Mouse (Mus musculus) left cerebral cortex, postnatal 4 days (tissue): ENCODE data around the gene Ncam1. TPM values are rescaled to one million over a fixed set of nuclear protein-coding genes. Genes with fewer than 3 reads are reported as not detected.

Experiments
- DNase-seq: peaks from one replicate; pipeline ENCODE4 v3.0.0-alpha.2; 2022
- intact Hi-C: fragments of 180-260 bp; cut with DNase I; formaldehyde crosslinking; loops from one replicate; pipeline ENCODE4 v1.15.1; 2025
- total RNA-seq, 2 experiments: library from RNA; stranded (reverse); gene quantifications; 2 replicates each; pipeline ENCODE4 v1.2.3; 2021

The Ncam1 gene
- total RNA-seq, 2 experiments from 2014 or later = 1,041 to 1,075 TPM

GRCm38 (mm10) chr9:49577136-49577535, 221.6 kb downstream of the Ncam1 start:
- intact Hi-C loops = no loop called here
- no peak for DNase-seq

- intact Hi-C loops = no loop called here
- DNase-seq = no peak
These were observed 226.8 kb downstream of the Ncam1 start for GRCm38 (mm10) chr9:49571695-49572510.

DNA sequence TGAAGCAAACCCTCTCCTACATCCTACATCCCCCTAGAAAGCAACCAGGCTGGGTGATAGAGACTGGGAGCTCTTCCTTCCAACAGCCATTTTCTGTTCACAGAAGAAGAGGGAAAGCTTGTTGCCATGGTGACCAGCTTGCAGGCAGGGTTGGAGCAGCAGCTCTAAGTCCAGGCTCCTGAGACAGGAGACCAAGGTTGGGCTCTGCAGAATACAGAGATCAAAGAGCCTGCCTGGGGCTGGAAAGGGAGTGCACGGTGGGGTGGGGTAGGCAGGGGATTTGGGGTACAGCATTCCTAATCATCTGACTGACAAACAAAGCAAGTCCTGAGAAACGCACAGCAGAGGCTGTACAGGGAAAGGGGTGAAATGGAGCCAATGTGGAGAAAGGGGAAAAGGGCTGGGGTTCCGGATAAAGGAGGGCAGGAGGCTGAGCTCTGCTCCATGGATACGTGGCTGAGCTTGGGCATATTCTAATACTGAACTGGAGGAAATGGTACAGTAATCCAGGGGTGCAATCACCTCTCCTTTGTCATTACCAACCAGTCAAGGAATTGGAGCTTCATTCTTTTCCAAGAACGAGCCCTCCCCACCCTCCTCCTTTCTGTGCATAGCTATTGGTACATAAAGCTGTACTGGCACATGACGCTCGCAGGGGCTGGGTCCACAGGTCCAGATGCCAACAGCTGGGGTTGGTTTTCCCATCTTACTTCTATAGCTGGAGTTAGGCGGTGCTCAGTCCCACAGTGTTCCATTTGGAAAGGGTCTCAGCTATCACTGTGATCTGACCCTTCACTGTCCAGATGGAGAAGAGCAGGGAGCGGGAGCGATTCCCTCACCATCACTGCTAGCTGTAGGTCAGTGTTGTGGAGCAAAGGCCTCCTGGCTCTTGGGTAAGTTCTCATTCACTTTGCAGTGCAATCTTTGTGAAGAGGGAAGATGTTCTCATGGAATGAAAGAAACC, 227.7 kb downstream of the Ncam1 start:
- intact Hi-C loops = no loop called here
- peak; percentile 45 for DNase-seq

DNA sequence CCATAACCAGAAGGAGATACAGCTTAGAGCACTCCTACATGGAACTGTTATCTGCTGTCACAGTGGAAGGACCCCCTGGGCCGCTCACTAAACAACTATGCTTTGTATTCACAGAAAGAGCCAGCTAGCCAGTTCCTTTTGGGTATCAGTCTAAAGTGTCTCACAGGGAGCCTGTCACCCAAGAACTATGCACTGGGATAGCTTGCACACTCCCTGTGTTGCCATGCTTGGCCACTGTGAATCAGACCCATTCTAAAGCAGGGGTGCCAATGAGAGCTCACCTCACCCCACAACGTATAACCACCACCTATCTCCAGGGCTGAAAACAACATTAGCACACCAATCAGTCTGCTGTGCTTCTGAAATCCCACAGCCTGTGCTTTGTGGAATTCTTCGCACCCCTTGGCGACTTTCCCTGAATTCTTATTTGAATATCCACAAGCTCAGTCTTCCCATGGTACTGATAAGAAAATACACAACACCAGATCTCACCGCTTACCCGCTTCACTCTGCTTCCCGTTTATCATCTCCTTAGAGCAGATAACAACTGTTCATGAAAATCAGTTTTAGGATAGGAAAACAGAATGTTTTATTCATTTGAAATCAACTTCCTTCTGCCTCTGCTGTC, 228.6 kb downstream of the Ncam1 start:
- DNase-seq = no peak
- intact Hi-C loops = no loop called here

DNA sequence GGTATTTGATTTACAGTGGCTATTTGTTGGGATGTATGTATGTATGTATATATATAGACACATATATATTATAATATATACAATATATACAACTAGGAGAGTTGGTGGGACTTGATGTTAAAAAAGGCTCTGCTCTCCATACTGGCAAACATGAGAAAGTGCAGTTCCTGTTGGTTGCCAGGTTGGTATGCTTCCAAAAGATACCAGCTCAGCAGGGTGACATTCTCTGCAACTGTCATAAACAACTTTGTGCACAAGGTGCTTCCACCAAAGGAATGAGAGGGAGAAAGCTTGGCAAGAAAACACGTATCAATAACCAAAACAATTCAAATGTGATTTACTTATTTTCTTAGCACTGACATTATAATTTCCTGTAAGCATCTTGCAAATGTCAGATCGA, 232.9 kb downstream of the Ncam1 start:
- DNase-seq = no peak
- intact Hi-C loops = no loop called here

DNA sequence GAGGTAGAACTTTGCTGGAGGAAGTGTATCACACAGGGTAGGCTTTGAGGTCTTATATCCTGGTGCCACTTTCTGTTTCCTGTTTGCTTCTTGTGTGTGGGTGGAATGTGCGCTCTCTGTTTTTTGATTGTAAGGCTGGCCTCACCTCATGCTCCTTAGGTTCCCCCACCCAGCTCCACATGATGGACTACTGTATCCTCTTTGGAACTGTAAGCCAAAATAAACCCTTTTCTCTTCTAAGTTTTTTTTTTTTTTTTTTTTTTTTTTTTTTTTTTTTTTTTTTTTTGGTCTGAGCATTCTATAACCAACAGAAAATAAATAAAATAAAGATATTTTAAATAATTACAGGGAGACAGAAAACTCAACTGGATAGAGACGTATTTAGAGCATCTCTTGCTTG, 239.8 kb downstream of the Ncam1 start:
- intact Hi-C loops = no loop called here
- no peak for DNase-seq

GRCm38 (mm10) chr9:49551353-49551752, 247.4 kb downstream of the Ncam1 start:
- intact Hi-C loops = no loop called here
- no peak for DNase-seq

GRCm38 (mm10) chr9:49542593-49542992, 256.1 kb downstream of the Ncam1 start:
- DNase-seq = no peak
- intact Hi-C loops = no loop called here

DNA sequence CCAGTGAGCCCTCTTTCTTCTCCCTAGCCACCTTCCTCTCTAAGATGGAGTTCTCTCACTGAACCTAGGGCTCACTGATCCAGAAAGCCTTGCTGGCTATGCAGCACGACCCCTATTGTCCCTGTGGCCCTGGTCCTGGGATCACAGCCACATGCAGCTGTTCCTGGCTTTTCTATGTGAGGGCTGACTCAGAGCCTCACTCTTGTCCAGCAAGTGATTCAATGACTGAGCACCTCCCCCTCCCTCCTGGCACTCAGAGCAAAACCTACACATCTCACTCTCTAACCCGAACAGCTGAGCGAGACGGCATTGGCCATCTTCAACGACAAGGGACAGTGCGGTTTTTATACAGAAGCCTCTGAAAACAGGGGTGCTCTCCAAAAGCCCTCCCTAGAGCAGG, 260.9 kb downstream of the Ncam1 start:
- no peak for DNase-seq
- intact Hi-C loops = loop anchor here (10.0 kb wide), 1 partner anchor 257 kb away; the partner anchor contains the start of gene Ncam1

GRCm38 (mm10) chr9:49536593-49536992, 262.1 kb downstream of the Ncam1 start:
- intact Hi-C loops = loop anchor here (10.0 kb wide), 1 partner anchor 258 kb away; the partner anchor contains the start of gene Ncam1
- DNase-seq = no peak

GRCm38 (mm10) chr9:49534958-49535357, 263.8 kb downstream of the Ncam1 start:
- intact Hi-C loops = loop anchor here (10.0 kb wide), 1 partner anchor 260 kb away; the partner anchor contains the start of gene Ncam1
- no peak for DNase-seq

- intact Hi-C loops = loop anchor here (10.0 kb wide), 1 partner anchor 261 kb away; the partner anchor contains the start of gene Ncam1
- DNase-seq = no peak
These were observed 264.7 kb downstream of the Ncam1 start for GRCm38 (mm10) chr9:49533912-49534491.

DNA sequence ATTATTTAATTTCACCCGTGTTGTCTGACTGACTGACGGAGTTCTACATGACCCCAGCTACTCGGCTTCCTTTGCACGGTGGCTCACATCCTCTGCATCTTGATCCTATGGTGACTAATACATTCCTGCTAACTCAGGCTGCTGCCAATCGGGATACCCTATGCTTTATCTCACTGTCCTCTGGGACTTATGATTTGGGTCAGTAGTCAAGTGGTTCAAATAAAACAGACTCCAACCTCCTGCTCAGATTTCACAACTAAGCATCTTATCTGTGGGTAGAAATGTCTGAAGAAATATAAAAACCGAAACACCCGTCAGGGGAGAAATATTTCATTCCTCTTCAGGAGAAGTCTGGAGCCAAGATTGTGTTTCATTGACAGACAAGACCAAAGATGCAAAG, 265.3 kb downstream of the Ncam1 start:
- intact Hi-C loops = loop anchor here (10.0 kb wide), 1 partner anchor 261 kb away; the partner anchor contains the start of gene Ncam1

GRCm38 (mm10) chr9:49531833-49532232, 266.9 kb downstream of the Ncam1 start:
- intact Hi-C loops = loop anchor here (10.0 kb wide), 1 partner anchor 263 kb away; the partner anchor contains the start of gene Ncam1

More for the DNA sequence above, 265.3 kb downstream of the Ncam1 start:
- DNase-seq = no peak

GRCm38 (mm10) chr9:49531257-49531656, 267.5 kb downstream of the Ncam1 start:
- intact Hi-C loops = loop anchor here (10.0 kb wide), 1 partner anchor 264 kb away; the partner anchor contains the start of gene Ncam1

More at GRCm38 (mm10) chr9:49531833-49532232, 266.9 kb downstream of the Ncam1 start:
- DNase-seq = no peak

GRCm38 (mm10) chr9:49530739-49531138, 268.0 kb downstream of the Ncam1 start:
- DNase-seq = no peak
- intact Hi-C loops = loop anchor here (10.0 kb wide), 1 partner anchor 264 kb away; the partner anchor contains the start of gene Ncam1

More at GRCm38 (mm10) chr9:49531257-49531656, 267.5 kb downstream of the Ncam1 start:
- DNase-seq = no peak

- intact Hi-C loops = loop anchor here (10.0 kb wide), 1 partner anchor 795 kb away; no protein-coding TSS in a partner anchor
These were observed 269.3 kb downstream of the Ncam1 start for GRCm38 (mm10) chr9:49529366-49529959.

DNA sequence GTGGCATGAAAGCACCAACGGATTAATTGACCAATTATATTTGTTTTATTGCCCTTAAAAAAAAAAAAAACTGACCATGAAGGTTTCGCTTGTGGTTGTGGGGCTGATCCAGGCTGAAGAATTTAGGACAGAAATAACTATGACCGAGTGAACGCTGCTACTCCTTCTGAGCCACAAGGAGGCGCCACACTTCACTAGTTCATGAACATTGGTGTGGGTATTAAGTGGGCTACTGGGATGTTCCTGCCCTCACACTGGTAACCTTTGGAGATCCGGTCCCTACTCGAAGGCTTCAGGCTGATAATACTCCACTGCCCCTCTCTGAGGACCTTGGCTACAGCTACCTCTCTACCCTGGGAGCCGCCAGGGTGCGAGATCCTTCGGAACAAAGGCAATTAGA, 269.8 kb downstream of the Ncam1 start:
- peak; percentile 53 for DNase-seq
- intact Hi-C loops = loop anchor here (10.0 kb wide), 1 partner anchor 796 kb away; no protein-coding TSS in a partner anchor

More at GRCm38 (mm10) chr9:49529366-49529959, 269.3 kb downstream of the Ncam1 start:
- no peak for DNase-seq

DNA sequence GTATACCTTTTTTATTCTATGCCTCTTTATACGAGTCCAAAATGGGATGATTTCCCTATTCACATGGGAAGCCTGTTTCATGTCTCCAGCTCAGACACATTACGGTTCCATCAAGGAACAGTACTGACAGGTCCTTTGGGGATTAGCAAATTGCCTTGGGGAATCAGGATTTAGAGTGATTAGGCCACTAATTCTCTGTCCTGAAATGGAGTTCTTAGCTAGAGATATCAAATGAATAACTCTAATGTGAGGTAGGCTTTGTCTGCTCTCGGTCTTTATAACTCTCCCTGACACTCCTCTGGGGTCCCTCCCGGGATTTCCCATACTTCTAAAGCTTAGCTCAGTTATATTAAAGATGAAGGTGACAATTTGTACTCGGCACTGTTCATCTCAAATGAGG, 270.7 kb downstream of the Ncam1 start:
- intact Hi-C loops = loop anchor here (10.0 kb wide), 1 partner anchor 797 kb away; no protein-coding TSS in a partner anchor
- no peak for DNase-seq
